Mouse (Mus musculus) bone marrow, adult 2 months (tissue): ENCODE results near the gene Cubn.

Source experiments
- CTCF ChIP-seq: fragments of 200-500 bp; IDR thresholded peaks from 2 replicates; pipeline ENCODE4 v1.5.1; 2011; ENCODE audit warnings: low read length, control low read depth; ENCODE audit not compliant: control insufficient read depth, insufficient read depth
- POLR2A ChIP-seq: fragments of 200-500 bp; IDR thresholded peaks from 2 replicates; pipeline ENCODE4 v1.6.1; 2011; ENCODE audit warnings: low read depth, mild to moderate bottlenecking, control low read depth, low read length, borderline replicate concordance; ENCODE audit not compliant: control insufficient read depth

GRCm38 (mm10) chr2:13235696-13236095, 255.9 kb downstream of the Cubn start:
- no peak for TF ChIP-seq POLR2A
- TF ChIP-seq CTCF, result no peak
